Mouse (Mus musculus) kidney, embryonic 16.5 days (tissue): ENCODE data around the gene Kmt5a. TPM values are rescaled to one million over a fixed set of nuclear protein-coding genes. Genes with fewer than 3 reads are reported as not detected.
A peak's percentile ranks its signal among the peaks of the same experiment; 100 is the strongest.
"Not testable (repeated sequence)": the region's sequence is repeated elsewhere in the genome, so short reads cannot be mapped to it uniquely, and the experiment has no call there.

Experiments
- ATAC-seq: fragments of 200-750 bp; cut with Nextera tagmentation; 2 replicates; pipeline ENCODE4 v1.8.0; 2017; ENCODE audit warnings: moderate TSS enrichment; ENCODE audit not compliant: low FRiP score, low TSS enrichment
- H3K27ac ChIP-seq: fragments of 300-500 bp; sonication (generic); 2 replicates; pipeline ENCODE4 v1.5.1; 2014; ENCODE audit warnings: low read length
- H3K27me3 ChIP-seq: fragments of 300-500 bp; sonication (generic); 2 replicates; pipeline ENCODE4 v1.6.1; 2014; ENCODE audit warnings: low read length, control low read depth, mixed read lengths; ENCODE audit not compliant: insufficient read depth
- H3K36me3 ChIP-seq: fragments of 300-500 bp; sonication (generic); 2 replicates; pipeline ENCODE4 v1.6.1; 2014; ENCODE audit warnings: low read length, control low read depth, mixed read lengths; ENCODE audit not compliant: insufficient read depth
- H3K4me1 ChIP-seq: fragments of 300-500 bp; sonication (generic); 2 replicates; pipeline ENCODE4 v1.6.1; 2014; ENCODE audit warnings: low read length, control low read depth, mixed read lengths; ENCODE audit not compliant: insufficient read depth
- H3K4me2 ChIP-seq: fragments of 300-500 bp; sonication (generic); replicated peaks from 2 replicates; pipeline ENCODE4 v1.6.1; 2014; ENCODE audit warnings: low read depth, low read length
- H3K4me3 ChIP-seq: fragments of 300-500 bp; sonication (generic); 2 replicates; pipeline ENCODE4 v1.5.1; 2014; ENCODE audit warnings: mild to moderate bottlenecking, low read length
- H3K9ac ChIP-seq: fragments of 300-500 bp; sonication (generic); replicated peaks from 2 replicates; pipeline ENCODE4 v1.6.1; 2014; ENCODE audit warnings: low read length
- H3K9me3 ChIP-seq: fragments of 300-500 bp; sonication (generic); 2 replicates; pipeline ENCODE4 v1.6.1; 2016; ENCODE audit warnings: low read length, control low read depth
- WGBS: fragments of 180-500 bp; shearing (Covaris S2); extraction: QIAGEN DNeasy Blood & Tissue Kit; methylation state at CpG from one replicate; pipeline ENCODE4 v1.1.7; 2014; 5-methylcytosine and 5-hydroxymethylcytosine counted together
- polyA plus RNA-seq: library from polyadenylated mRNA; unstranded; fragments of >200 nt; fragmentation: Nextera tagmentation; extraction: Ambion mirVana; gene quantifications from 2 replicates; pipeline ENCODE4 v1.2.1, GENCODE M21; 2015

The Kmt5a gene
- polyA plus RNA-seq, 1 experiment from 2014 or later, result 30.7 TPM

DNA sequence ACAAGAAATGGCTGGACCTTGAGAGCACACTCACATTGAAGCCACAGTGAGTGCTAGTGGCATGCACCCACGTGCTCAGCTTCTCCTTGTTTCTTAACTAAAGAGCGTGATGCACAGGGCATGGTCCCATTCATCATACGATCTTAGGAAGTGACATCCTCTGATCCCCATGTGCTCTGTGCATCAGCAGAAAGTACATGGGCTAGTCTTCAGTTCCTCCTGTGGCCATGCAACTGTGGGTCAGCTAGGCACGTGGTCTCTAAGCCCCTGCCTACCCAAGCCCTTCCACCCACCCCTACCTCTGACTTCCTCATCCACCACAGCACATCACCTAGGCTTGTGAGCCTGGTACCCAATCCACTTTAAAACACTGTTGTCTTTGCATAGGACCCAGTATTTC is 52.9 kb downstream of the Kmt5a start:
- no peak overlapping the region for H3K4me3 ChIP-seq
- no peak overlapping the region for H3K27ac ChIP-seq
- peaks cover 44% of the 10 kb centered on the region for H3K36me3 ChIP-seq
- no peaks in the 10 kb centered on the region for H3K9me3 ChIP-seq
- H3K9ac ChIP-seq, result no peak overlapping the region
- WGBS, result 82% methylated on average over 4 of the region's 4 CpGs
- H3K27me3 ChIP-seq, result no peaks in the 10 kb centered on the region
- H3K4me1 ChIP-seq, result no peaks in the 10 kb centered on the region
- no peak overlapping the region for H3K4me2 ChIP-seq
- no peak for ATAC-seq

DNA sequence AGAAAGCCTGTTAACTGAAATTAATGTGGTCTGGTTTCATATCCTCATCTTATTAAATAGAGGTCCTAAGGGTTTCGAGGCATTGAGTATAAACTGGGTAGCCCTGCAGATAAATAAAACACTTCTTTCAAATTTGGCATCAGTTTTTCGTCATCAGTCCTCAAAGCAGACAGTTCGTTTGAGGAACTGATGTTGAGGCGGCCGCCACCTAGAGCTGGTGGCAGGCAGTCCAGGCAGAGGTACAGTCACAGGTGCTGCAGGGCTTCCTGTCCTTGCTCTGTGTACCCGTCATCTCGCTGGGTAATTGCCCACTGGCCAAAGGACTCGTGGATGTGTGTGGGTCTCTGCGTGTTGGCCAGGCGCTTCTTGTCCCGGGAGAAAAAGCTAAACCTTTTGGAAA is 53.7 kb downstream of the Kmt5a start:
- Histone ChIP-seq H3K4me3 (no peak overlapping the region), H3K27me3 (no peaks in the 10 kb centered on the region), H3K4me1 (no peaks in the 10 kb centered on the region), H3K9ac (no peak overlapping the region), H3K36me3 (peaks cover 44% of the 10 kb centered on the region), H3K27ac (no peak overlapping the region), H3K4me2 (no peak overlapping the region), H3K9me3 (no peaks in the 10 kb centered on the region)
- ATAC-seq, result no peak
- WGBS, result 89% methylated on average over 11 of the region's 11 CpGs

DNA sequence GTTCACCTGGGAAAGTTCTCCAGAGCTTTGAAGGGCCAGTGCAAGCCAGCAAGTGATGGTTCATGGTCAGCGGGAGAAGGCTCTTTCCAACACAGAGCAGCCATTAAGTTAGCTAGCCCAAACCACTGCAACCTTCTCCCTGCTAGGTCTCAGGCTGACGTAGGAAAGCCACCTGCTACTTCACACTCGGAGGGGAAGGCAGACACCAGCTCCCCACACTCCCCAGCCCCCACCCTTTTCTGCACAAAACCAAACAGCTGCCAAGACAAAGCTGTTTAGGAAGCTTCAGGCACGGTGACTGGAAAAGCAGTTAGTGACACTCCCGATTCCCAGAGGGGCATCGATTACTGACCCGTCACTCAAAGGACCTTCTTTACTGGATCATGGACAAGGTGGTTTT is 55.8 kb downstream of the Kmt5a start:
- ATAC-seq, result no peak
- Histone ChIP-seq H3K36me3 (peaks cover 40% of the 10 kb centered on the region), H3K4me1 (peaks cover 7% of the 10 kb centered on the region; the same call in 1 of the 2 replicates), H3K27me3 (no peaks in the 10 kb centered on the region), H3K4me3 (no peak overlapping the region), H3K9me3 (no peaks in the 10 kb centered on the region), H3K9ac (no peak overlapping the region), H3K4me2 (no peak overlapping the region), H3K27ac (no peak overlapping the region)
- WGBS, result 42% methylated on average over 7 of the region's 7 CpGs

DNA sequence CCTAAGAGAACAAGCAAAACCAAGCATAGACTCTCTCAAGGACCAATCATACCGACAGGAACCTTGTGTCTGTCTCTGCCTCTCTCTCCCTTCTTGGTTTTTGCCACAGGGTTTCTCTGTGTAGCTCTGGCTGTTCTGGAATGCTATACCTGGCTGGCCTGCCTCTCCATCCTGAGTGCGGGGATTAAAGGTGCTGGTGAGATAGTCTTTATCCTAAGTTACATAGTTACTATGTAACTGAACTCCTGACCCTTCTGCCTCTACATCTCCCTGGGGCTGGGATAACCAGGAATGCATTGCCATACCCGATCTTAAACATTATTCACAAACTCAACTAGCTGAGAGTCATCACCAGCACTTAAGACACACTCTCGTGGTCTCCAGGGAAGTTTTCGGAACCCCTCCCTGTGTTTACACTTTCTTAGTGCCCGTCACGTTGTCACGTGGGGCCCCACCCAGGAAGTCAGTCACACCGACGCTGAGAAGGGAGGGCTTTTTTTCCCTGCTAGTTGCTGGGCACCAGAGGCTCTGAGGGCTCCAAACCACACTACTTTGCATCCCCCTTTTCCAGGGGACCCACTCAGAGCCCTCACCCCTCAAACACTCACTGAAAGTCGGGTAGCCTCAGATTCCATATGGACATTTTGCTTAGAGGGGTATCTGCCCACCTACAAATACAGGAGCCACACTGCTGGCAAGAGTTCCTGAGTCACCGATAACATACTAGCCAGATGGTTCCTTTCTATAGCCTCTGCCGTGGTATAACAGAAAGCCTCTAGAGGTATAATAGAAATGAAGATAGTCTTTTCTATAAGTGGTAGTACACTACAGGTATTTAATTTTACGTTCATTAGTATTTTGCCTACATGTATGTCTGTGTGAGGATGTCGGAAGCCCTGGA is 57.1 kb downstream of the Kmt5a start:
- Histone ChIP-seq H3K4me2 (no peak overlapping the region), H3K9ac (no peak overlapping the region), H3K27me3 (no peaks in the 10 kb centered on the region), H3K36me3 (peaks cover 47% of the 10 kb centered on the region), H3K4me1 (peaks cover 7% of the 10 kb centered on the region; the same call in 1 of the 2 replicates), H3K9me3 (no peaks in the 10 kb centered on the region), H3K27ac (no peak overlapping the region; the same call in 1 of the 2 replicates), H3K4me3 (no peak overlapping the region)
- no peak for ATAC-seq
- WGBS, result 69% methylated on average over 15 of the region's 15 CpGs

DNA sequence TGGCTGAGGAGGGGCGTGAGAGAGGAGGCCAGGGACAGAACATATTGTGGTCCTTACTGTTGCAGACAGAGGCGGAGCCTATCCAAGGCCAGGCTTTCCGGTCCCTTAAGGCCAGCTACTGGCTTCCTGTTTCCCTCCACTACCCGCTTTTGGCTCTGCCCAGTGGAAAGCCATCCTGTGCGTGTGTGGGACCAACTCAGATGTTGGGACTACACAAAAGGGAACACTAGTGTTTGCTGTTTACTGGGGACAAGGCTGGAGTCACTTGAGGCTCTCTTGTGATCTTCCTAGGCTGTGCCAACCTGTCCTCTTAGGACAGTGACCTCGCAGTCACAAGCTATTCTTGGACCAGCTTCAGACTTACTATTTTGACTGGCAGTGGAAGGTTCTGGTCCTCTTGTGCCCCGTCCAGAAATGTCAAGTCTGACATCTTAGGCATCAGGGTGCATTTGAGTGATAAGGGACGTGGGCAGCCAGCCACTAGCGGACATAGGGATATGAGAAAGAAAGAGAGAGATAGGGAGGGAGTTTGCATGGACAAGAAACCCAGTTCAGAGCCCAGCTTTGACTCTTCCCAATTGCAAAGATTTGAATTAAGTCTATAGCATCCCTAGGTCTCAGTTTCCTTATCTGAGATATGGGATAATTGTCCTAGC is 58.6 kb downstream of the Kmt5a start:
- H3K27ac ChIP-seq, result peak overlapping the region; percentile 64
- WGBS, result 77% methylated on average over 9 of the region's 9 CpGs
- H3K9me3 ChIP-seq, result no peaks in the 10 kb centered on the region
- H3K36me3 ChIP-seq, result peaks cover 45% of the 10 kb centered on the region
- H3K4me2 ChIP-seq, result no peak overlapping the region
- H3K27me3 ChIP-seq, result no peaks in the 10 kb centered on the region
- ATAC-seq, result 0 out of 2 replicates have a peak, but pooled peaks have one; percentile 71
- no peak overlapping the region for H3K9ac ChIP-seq
- H3K4me1 ChIP-seq, result peaks cover 7% of the 10 kb centered on the region; the same call in 1 of the 2 replicates
- no peak overlapping the region for H3K4me3 ChIP-seq

DNA sequence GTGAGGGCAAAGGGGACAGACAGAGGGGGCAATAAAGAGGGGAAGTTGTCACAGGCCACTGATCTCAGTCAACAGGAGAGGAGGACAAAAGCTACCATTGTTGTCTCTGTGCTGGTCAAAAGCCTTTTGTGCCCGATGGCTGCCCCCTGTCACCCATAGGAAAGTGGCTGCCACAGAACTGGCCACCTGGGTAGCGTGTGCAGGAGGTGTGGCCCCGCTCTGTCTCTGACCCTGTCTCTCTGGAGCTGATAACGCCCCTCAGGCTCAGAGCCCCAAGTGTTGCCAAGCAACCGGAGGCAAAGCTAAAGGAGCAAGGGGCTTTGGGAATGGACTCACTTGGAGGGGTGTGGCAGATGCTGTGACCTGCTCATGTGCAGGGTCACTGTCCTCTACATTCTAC is 59.3 kb downstream of the Kmt5a start:
- H3K4me1 ChIP-seq, result peaks cover 7% of the 10 kb centered on the region; the same call in 1 of the 2 replicates
- no peaks in the 10 kb centered on the region for H3K27me3 ChIP-seq
- no peak for ATAC-seq
- H3K27ac ChIP-seq, result peak overlapping the region; percentile 64; the same call in 1 of the 2 replicates
- no peaks in the 10 kb centered on the region for H3K9me3 ChIP-seq
- H3K4me3 ChIP-seq, result no peak overlapping the region
- 60% methylated on average over 5 of the region's 5 CpGs for WGBS
- H3K9ac ChIP-seq, result no peak overlapping the region
- H3K4me2 ChIP-seq, result no peak overlapping the region
- peaks cover 41% of the 10 kb centered on the region for H3K36me3 ChIP-seq

DNA sequence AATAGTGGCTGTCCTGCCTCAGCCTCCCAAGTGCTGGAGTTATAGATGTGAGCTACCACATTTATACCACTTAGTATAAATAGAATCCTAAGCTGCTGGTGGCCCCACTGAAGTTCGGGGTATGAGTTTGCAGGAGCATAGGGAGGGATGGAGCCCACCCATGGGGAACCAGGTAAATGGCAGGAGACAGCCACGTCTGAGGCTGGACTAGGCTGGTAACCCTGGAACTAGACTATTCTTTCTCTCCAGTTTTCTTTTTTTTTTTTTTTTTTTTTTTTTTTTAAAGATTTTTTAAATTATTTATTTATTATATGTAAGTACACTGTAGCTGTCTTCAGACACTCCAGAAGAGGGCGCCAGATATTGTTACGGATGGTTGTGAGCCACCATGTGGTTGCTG is 60.3 kb downstream of the Kmt5a start:
- WGBS, result 85% methylated on average over 2 of the region's 4 CpGs
- not testable (repeated sequence) for H3K27me3 ChIP-seq, ATAC-seq, H3K9me3 ChIP-seq, H3K4me2 ChIP-seq, H3K4me1 ChIP-seq, H3K9ac ChIP-seq, H3K27ac ChIP-seq, H3K4me3 ChIP-seq
- H3K36me3 ChIP-seq, result peaks cover 40% of the 10 kb centered on the region

DNA sequence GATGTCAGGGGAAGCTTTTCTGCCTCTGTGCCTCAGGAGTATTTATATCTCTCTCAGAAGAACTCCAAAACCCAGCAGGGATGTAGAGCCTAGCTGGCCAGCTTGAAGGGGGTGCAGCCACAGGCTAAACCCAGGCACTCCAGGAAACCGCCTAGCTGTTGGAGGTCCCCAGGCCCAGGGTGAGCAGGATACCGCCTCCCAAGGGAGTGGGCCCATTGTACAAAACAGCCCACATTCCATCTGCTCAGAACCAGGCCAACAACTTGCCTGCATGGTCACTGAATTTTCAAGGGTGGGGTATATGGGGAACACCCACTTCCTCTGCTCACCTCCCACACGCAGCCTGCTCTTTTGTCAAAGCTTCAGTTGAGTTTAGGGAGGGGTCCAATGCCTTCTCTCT is 60.8 kb downstream of the Kmt5a start:
- Histone ChIP-seq H3K27me3 (no peaks in the 10 kb centered on the region), H3K27ac (no peak overlapping the region), H3K9me3 (no peaks in the 10 kb centered on the region), H3K4me2 (no peak overlapping the region), H3K4me3 (no peak overlapping the region), H3K36me3 (peaks cover 43% of the 10 kb centered on the region), H3K4me1 (peaks cover 7% of the 10 kb centered on the region; the same call in 1 of the 2 replicates), H3K9ac (no peak overlapping the region)
- WGBS, result 89% methylated on average over 3 of the region's 3 CpGs
- no peak for ATAC-seq

DNA sequence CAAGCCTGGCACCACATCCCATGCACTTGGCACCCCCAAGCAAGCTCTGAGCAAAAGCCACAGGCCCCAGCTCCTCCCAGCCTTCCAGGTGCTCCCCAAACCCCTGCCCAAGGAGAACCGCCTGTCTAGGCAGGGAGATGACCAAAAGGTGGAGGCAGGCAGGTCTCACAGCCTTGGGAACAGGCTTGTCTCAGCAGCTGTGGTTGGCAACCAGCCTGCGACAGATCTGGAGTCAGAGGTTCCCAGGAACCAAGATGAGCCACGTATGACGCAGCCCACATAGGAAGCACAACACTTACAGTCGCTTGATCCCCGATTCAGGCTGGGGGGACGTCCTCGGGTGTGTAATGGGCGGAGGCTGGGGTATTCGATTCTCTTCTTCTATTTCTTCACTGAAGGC is 61.8 kb downstream of the Kmt5a start:
- 88% methylated on average over 10 of the region's 10 CpGs for WGBS
- H3K9ac ChIP-seq, result no peak overlapping the region
- H3K9me3 ChIP-seq, result no peaks in the 10 kb centered on the region
- peaks cover 40% of the 10 kb centered on the region for H3K36me3 ChIP-seq
- no peak overlapping the region for H3K27ac ChIP-seq
- no peaks in the 10 kb centered on the region for H3K27me3 ChIP-seq
- no peak for ATAC-seq
- H3K4me3 ChIP-seq, result no peak overlapping the region
- H3K4me1 ChIP-seq, result peaks cover 7% of the 10 kb centered on the region; the same call in 1 of the 2 replicates
- H3K4me2 ChIP-seq, result no peak overlapping the region

DNA sequence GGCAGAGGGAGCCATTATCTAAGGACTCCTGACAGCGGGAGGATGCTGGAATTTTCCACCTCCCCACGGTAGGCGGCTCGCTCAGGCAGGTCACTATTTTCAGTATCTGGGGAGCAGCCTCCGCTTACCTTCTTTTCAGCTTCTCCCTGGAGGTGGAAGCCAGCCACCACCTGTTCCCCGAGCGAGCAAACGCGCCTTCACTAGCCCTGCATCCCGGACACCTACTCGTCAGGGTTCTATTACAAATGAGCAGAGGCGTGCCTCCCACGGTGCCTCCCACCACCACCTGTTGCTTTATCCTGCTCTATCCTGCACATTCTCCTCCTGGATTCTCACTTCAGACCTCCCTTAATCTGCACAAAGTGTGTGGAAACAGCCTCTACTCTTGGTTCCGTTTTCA is 64.0 kb downstream of the Kmt5a start:
- no peaks in the 10 kb centered on the region for H3K27me3 ChIP-seq
- peaks cover 12% of the 10 kb centered on the region for H3K4me1 ChIP-seq
- H3K4me3 ChIP-seq, result no peak overlapping the region
- 47% methylated on average over 14 of the region's 14 CpGs for WGBS
- no peak overlapping the region for H3K9ac ChIP-seq
- no peak overlapping the region for H3K27ac ChIP-seq
- ATAC-seq, result no peak
- H3K9me3 ChIP-seq, result no peaks in the 10 kb centered on the region
- H3K4me2 ChIP-seq, result no peak overlapping the region
- H3K36me3 ChIP-seq, result peaks cover 40% of the 10 kb centered on the region
